8 mouse cellular contexts compared by ENCODE assay signal in genomic region chr10:78244058-78244437, GRCm38 (mm10). TPM values are rescaled to one million over a fixed set of nuclear protein-coding genes. Genes with fewer than 3 reads are reported as not detected.
DNase-seq lines count a peak whose midpoint lies in the region; ATAC-seq and TF ChIP-seq lines count a peak whose summit lies in the region.

No protein-coding gene starts in this region.

- peak overlapping the region; percentile 92 for H3K4me3 ChIP-seq in forebrain, embryonic 12.5 days (replicated peaks)
- peak overlapping the region; percentile 76 for H3K4me3 ChIP-seq in hindbrain, embryonic 14.5 days (replicated peaks; ENCODE audit: low read length)
- peak overlapping the region; percentile 99 for H3K4me3 ChIP-seq in liver, adult 2 months (ENCODE audit: insufficient read depth, low read depth, low read length)
- H3K4me3 ChIP-seq in midbrain, embryonic 14.5 days (replicated peaks; ENCODE audit: low read depth, low read length), result peak overlapping the region; percentile 72
- H3K4me3 ChIP-seq in stomach, embryonic 16.5 days (replicated peaks; ENCODE audit: low read length), result peak overlapping the region; percentile 89

- H3K9ac ChIP-seq in forebrain, embryonic 12.5 days, result peak overlapping the region; percentile 88
- peak overlapping the region; percentile 88 for H3K9ac ChIP-seq in hindbrain, embryonic 14.5 days
- peak overlapping the region; percentile 85 for H3K9ac ChIP-seq in liver, adult 2 months (ENCODE audit: low read depth, low read length)
- peak overlapping the region; percentile 85 for H3K9ac ChIP-seq in midbrain, embryonic 14.5 days (replicated peaks; ENCODE audit: low read length)
- H3K9ac ChIP-seq in stomach, embryonic 16.5 days (ENCODE audit: low read length), result peak overlapping the region; percentile 91

- peak; percentile 64; the same call in 1 of the 2 replicates for ATAC-seq in cerebellum, adult (ENCODE audit: insufficient number of reproducible peaks, low FRiP score, low TSS enrichment)
- ATAC-seq in forebrain, embryonic 12.5 days (ENCODE audit: low FRiP score), result peak; percentile 65
- peak; percentile 49 for ATAC-seq in hindbrain, embryonic 14.5 days (ENCODE audit: low FRiP score)
- peak; percentile 66 for ATAC-seq in midbrain, embryonic 14.5 days (ENCODE audit: low FRiP score, low TSS enrichment)
- peak; percentile 39; the same call in 1 of the 2 replicates for ATAC-seq in stomach, embryonic 16.5 days (ENCODE audit: insufficient read depth, low FRiP score)

- TF ChIP-seq POLR2A in liver, adult 2 months (IDR thresholded peaks at IDR 0.05; ENCODE audit: extremely low read depth, insufficient read depth, low read length), result 0 out of 2 replicates have a peak, but pooled peaks have one; percentile 9

- H3K27me3 ChIP-seq in forebrain, embryonic 12.5 days, result no peaks in the 10 kb centered on the region
- H3K27me3 ChIP-seq in hindbrain, embryonic 14.5 days (ENCODE audit: control insufficient read depth, insufficient read depth, low read length), result no peaks in the 10 kb centered on the region
- H3K27me3 ChIP-seq in liver, adult 2 months (ENCODE audit: control insufficient read depth, insufficient read depth, low read length), result no peaks in the 10 kb centered on the region
- no peaks in the 10 kb centered on the region for H3K27me3 ChIP-seq in midbrain, embryonic 14.5 days (ENCODE audit: control insufficient read depth, insufficient read depth, low read length)
- no peaks in the 10 kb centered on the region for H3K27me3 ChIP-seq in stomach, embryonic 16.5 days (ENCODE audit: control insufficient read depth, insufficient read depth, low read length)

- intact Hi-C loops in heart, postnatal 25 days (cut with DNase I), result loop anchor here (5.0 kb wide), 1 partner anchor 57 kb away; the partner anchor contains the start of gene Pwp2

- no peaks in the 10 kb centered on the region for H3K9me3 ChIP-seq in forebrain, embryonic 12.5 days
- no peaks in the 10 kb centered on the region for H3K9me3 ChIP-seq in hindbrain, embryonic 14.5 days (ENCODE audit: control insufficient read depth, low read length)
- H3K9me3 ChIP-seq in midbrain, embryonic 14.5 days (ENCODE audit: control insufficient read depth, low read length), result no peaks in the 10 kb centered on the region
- no peaks in the 10 kb centered on the region for H3K9me3 ChIP-seq in stomach, embryonic 16.5 days (replicated peaks; ENCODE audit: control insufficient read depth, low read length)

- H3K4me2 ChIP-seq in forebrain, embryonic 12.5 days, result peak overlapping the region; percentile 93
- peak overlapping the region; percentile 78 for H3K4me2 ChIP-seq in hindbrain, embryonic 14.5 days (replicated peaks)
- peak overlapping the region; percentile 73 for H3K4me2 ChIP-seq in midbrain, embryonic 14.5 days (ENCODE audit: low read length)
- H3K4me2 ChIP-seq in stomach, embryonic 16.5 days (ENCODE audit: low read depth, low read length), result peak overlapping the region; percentile 99

- WGBS in forebrain, embryonic 12.5 days, result under 1% methylated on average over 25 of the region's 33 CpGs
- WGBS in hindbrain, embryonic 14.5 days, result under 1% methylated on average over 23 of the region's 33 CpGs
- under 1% methylated on average over 33 of the region's 33 CpGs for WGBS in liver, adult 2 months
- 0% methylated on average over 33 of the region's 33 CpGs for WGBS in midbrain, embryonic 14.5 days
- 0% methylated on average over 33 of the region's 33 CpGs for WGBS in stomach, embryonic 16.5 days

- H3K36me3 ChIP-seq in forebrain, embryonic 12.5 days (replicated peaks), result no peaks in the 10 kb centered on the region
- H3K36me3 ChIP-seq in hindbrain, embryonic 14.5 days (replicated peaks; ENCODE audit: control insufficient read depth, insufficient read depth), result 0 out of 2 replicates have a peak, but pooled peaks cover 4% of the 10 kb centered on the region
- no peaks in the 10 kb centered on the region for H3K36me3 ChIP-seq in liver, adult 2 months (ENCODE audit: control insufficient read depth, insufficient read depth, low read length)
- H3K36me3 ChIP-seq in midbrain, embryonic 14.5 days (ENCODE audit: control insufficient read depth, insufficient read depth, low read length), result no peaks in the 10 kb centered on the region
- no peaks in the 10 kb centered on the region for H3K36me3 ChIP-seq in stomach, embryonic 16.5 days (ENCODE audit: control insufficient read depth, insufficient read depth, low read length)

- peaks cover 19% of the 10 kb centered on the region for H3K4me1 ChIP-seq in forebrain, embryonic 12.5 days
- peaks cover 17% of the 10 kb centered on the region for H3K4me1 ChIP-seq in hindbrain, embryonic 14.5 days (replicated peaks; ENCODE audit: control insufficient read depth, insufficient read depth, low read length)
- peaks cover 15% of the 10 kb centered on the region for H3K4me1 ChIP-seq in liver, adult 2 months (ENCODE audit: control insufficient read depth, insufficient read depth, low read length)
- H3K4me1 ChIP-seq in midbrain, embryonic 14.5 days (ENCODE audit: control insufficient read depth, insufficient read depth, low read length), result peaks cover 15% of the 10 kb centered on the region
- H3K4me1 ChIP-seq in stomach, embryonic 16.5 days (ENCODE audit: control insufficient read depth, insufficient read depth, low read length), result peaks cover 13% of the 10 kb centered on the region

- peak overlapping the region; percentile 42 for H3K27ac ChIP-seq in forebrain, embryonic 12.5 days
- H3K27ac ChIP-seq in hindbrain, embryonic 14.5 days, result peak overlapping the region; percentile 86
- peak overlapping the region; percentile 83 for H3K27ac ChIP-seq in liver, adult 2 months (replicated peaks; ENCODE audit: insufficient read depth, low read depth, low read length)
- H3K27ac ChIP-seq in midbrain, embryonic 14.5 days (replicated peaks; ENCODE audit: low read depth, low read length), result peak overlapping the region; percentile 86
- H3K27ac ChIP-seq in stomach, embryonic 16.5 days (ENCODE audit: low read length), result peak overlapping the region; percentile 55

- peak; percentile 94 for DNase-seq in heart, adult 11 months
- DNase-seq in heart, postnatal 25 days (ENCODE audit: low spot score), result no peak
- no peak for DNase-seq in hindbrain, embryonic 14.5 days (ENCODE audit: low spot score)
- peak; percentile 79 for DNase-seq in liver, adult 2 months (ENCODE audit: extremely low read depth, low read depth, low spot score)
- peak; percentile 25 for DNase-seq in midbrain, embryonic 14.5 days

- TF ChIP-seq CTCF in liver, adult 2 months (IDR thresholded peaks at IDR 0.05; ENCODE audit: low read depth, low read length), result no peak

- peaks cover 24% of the 10 kb centered on the region for H3K79me2 ChIP-seq in liver, adult 2 months (ENCODE audit: control insufficient read depth, insufficient read depth, low read length)

RNA-seq across cellular contexts. Expression of gene Trappc10, which starts 0.4 kb away (rescaled TPM):
- total RNA-seq in heart, postnatal 25 days (2021), result 10 to 100 TPM; 40.2 to 44.4 TPM
- 25.1 and 26.3 TPM in 2 replicates for polyA plus RNA-seq in forebrain, embryonic 12.5 days (2016; fragmentation: Nextera tagmentation; extraction: Ambion mirVana)
- polyA plus RNA-seq in hindbrain, embryonic 14.5 days (2014; fragmentation: Nextera tagmentation; extraction: Ambion mirVana), result 35.5 and 39.7 TPM in 2 replicates
- total RNA-seq in liver, adult 2 months (2014; rRNA removed), result 10.3 and 11.1 TPM in 2 replicates
- 16.5 and 19.8 TPM in 2 replicates for polyA plus RNA-seq in liver, adult 2 months (2012; rRNA removed)
- 33.4 and 37.2 TPM in 2 replicates for polyA plus RNA-seq in midbrain, embryonic 14.5 days (2014; fragmentation: Nextera tagmentation; extraction: Ambion mirVana)
- polyA plus RNA-seq in stomach, embryonic 16.5 days (2015; fragmentation: Nextera tagmentation; extraction: Ambion mirVana), result 3.4 and 4.7 TPM in 2 replicates

RNA-seq across cellular contexts. Expression of gene Pwp2, which starts 59.1 kb away (rescaled TPM):
- total RNA-seq in heart, postnatal 25 days (2021), result 1 to 10 TPM; 8.4 to 9.3 TPM
- 22.3 and 26.7 TPM in 2 replicates for polyA plus RNA-seq in forebrain, embryonic 12.5 days (2016; fragmentation: Nextera tagmentation; extraction: Ambion mirVana)
- 13.5 and 15.8 TPM in 2 replicates for polyA plus RNA-seq in hindbrain, embryonic 14.5 days (2014; fragmentation: Nextera tagmentation; extraction: Ambion mirVana)
- total RNA-seq in liver, adult 2 months (2014; rRNA removed), result 5.3 and 7.5 TPM in 2 replicates
- polyA plus RNA-seq in liver, adult 2 months (2012; rRNA removed), result 7.8 and 9.3 TPM in 2 replicates
- polyA plus RNA-seq in midbrain, embryonic 14.5 days (2014; fragmentation: Nextera tagmentation; extraction: Ambion mirVana), result 13.7 and 15.2 TPM in 2 replicates
- polyA plus RNA-seq in stomach, embryonic 16.5 days (2015; fragmentation: Nextera tagmentation; extraction: Ambion mirVana), result 15.5 and 16.6 TPM in 2 replicates

Comparison
In these comparisons a context has a peak if more than half of its experiments do, and no peak if none do; other contexts are left out.
1. DNase-seq: peak in heart, adult 11 months (single experiment), liver, adult 2 months (single experiment) and midbrain, embryonic 14.5 days (single experiment); none in heart, postnatal 25 days (single experiment) and hindbrain, embryonic 14.5 days (single experiment).
2. Peak in every context shown above with its lines, with median percentiles within 50 percentile points of each other: ATAC-seq, H3K27ac ChIP-seq, H3K4me2 ChIP-seq, H3K4me3 ChIP-seq and H3K9ac ChIP-seq.